Mouse (Mus musculus) MEL (cell line): Measurements from ENCODE around the gene Cd302.

ENCODE experiments used
- BHLHE40 ChIP-seq: IDR thresholded peaks from 2 replicates; pipeline ENCODE4 v1.6.1; 2012; ENCODE audit warnings: low read depth, mild to moderate bottlenecking, inconsistent platforms, low read length, improper control_type of control experiment, borderline replicate concordance
- CHD2 ChIP-seq: IDR thresholded peaks from 2 replicates; pipeline ENCODE4 v1.6.1; 2011; ENCODE audit warnings: low read length, improper control_type of control experiment
- CTCF ChIP-seq, 3 experiments: IDR thresholded peaks in 2 of 3; conservative IDR thresholded peaks in 1 of 3; 2 replicates each; pipeline ENCODE4 v1.5.1; 2011 to 2012; ENCODE audit warnings: low read length in 3 of 3, low read depth in 2 of 3, mild to moderate bottlenecking in 2 of 3, improper control_type of control experiment in 1 of 3, inconsistent platforms in 1 of 3, mixed read lengths in 1 of 3, moderate library complexity in 1 of 3; ENCODE audit not compliant: control insufficient read depth in 1 of 3, insufficient read depth in 1 of 3, poor library complexity in 1 of 3, severe bottlenecking in 1 of 3
- EP300 ChIP-seq, 2 experiments: IDR thresholded peaks; 2 replicates each; pipeline ENCODE4 v1.6.1; 2011; ENCODE audit warnings: improper control_type of control experiment in 2 of 2, low read length in 2 of 2, low read depth in 1 of 2, mild to moderate bottlenecking in 1 of 2
- GABPA ChIP-seq: IDR thresholded peaks from 2 replicates; pipeline ENCODE4 v1.6.1; 2012; ENCODE audit warnings: low read depth, mild to moderate bottlenecking, inconsistent platforms, low read length, improper control_type of control experiment, moderate library complexity
- HCFC1 ChIP-seq: IDR thresholded peaks from 2 replicates; pipeline ENCODE4 v1.6.1; 2012; ENCODE audit warnings: low read depth, mild to moderate bottlenecking, inconsistent platforms, low read length, improper control_type of control experiment, moderate library complexity
- JUND ChIP-seq: IDR thresholded peaks from 2 replicates; pipeline ENCODE4 v1.6.1; 2011; ENCODE audit warnings: low read depth, mild to moderate bottlenecking, improper control_type of control experiment, low read length
- MAFK ChIP-seq: IDR thresholded peaks from 2 replicates; pipeline ENCODE4 v1.6.1; 2011; ENCODE audit warnings: low read depth, mild to moderate bottlenecking, low read length, improper control_type of control experiment, borderline replicate concordance
- MXI1 ChIP-seq: IDR thresholded peaks from 2 replicates; pipeline ENCODE4 v1.6.1; 2011; ENCODE audit warnings: mild to moderate bottlenecking, low read depth, low read length, improper control_type of control experiment
- POLR2A ChIP-seq, 2 experiments: IDR thresholded peaks; 2 replicates each; pipeline ENCODE4 v1.6.1; 2011 to 2012; ENCODE audit warnings: low read length in 2 of 2, mild to moderate bottlenecking in 2 of 2, control low read depth in 1 of 2, improper control_type of control experiment in 1 of 2, low read depth in 1 of 2, moderate library complexity in 1 of 2; ENCODE audit not compliant: control insufficient read depth in 1 of 2, insufficient read depth in 1 of 2, poor library complexity in 1 of 2
- RCOR1 ChIP-seq: IDR thresholded peaks from 2 replicates; pipeline ENCODE4 v1.6.1; 2012; ENCODE audit warnings: low read depth, mild to moderate bottlenecking, inconsistent platforms, low read length, improper control_type of control experiment
- SMC3 ChIP-seq: IDR thresholded peaks from 2 replicates; pipeline ENCODE4 v1.6.1; 2011; ENCODE audit warnings: low read depth, low read length, improper control_type of control experiment
- UBTF ChIP-seq: IDR thresholded peaks from 2 replicates; pipeline ENCODE4 v1.6.1; 2012; ENCODE audit warnings: low read depth, mild to moderate bottlenecking, inconsistent platforms, low read length, improper control_type of control experiment, moderate library complexity, borderline replicate concordance; ENCODE audit not compliant: insufficient read depth

- TF ChIP-seq POLR2A (IDR thresholded peaks at IDR 0.05; ENCODE audit: control insufficient read depth in 1 of 2, insufficient read depth in 1 of 2, low read depth in 1 of 2, low read length in 2 of 2, poor library complexity in 1 of 2): no peak
- TF ChIP-seq MAFK: no peak
- no peak for TF ChIP-seq CHD2
- no peak for TF ChIP-seq BHLHE40
- no peak for TF ChIP-seq GABPA
- TF ChIP-seq CTCF (IDR thresholded peaks at IDR 0.05 in 2 of 3, conservative IDR thresholded peaks at IDR 0.05 in 1 of 3; ENCODE audit: control insufficient read depth in 1 of 3, insufficient read depth in 1 of 3, low read depth in 2 of 3, low read length in 3 of 3, poor library complexity in 1 of 3, severe bottlenecking in 1 of 3): no peak
- no peak for TF ChIP-seq RCOR1
- no peak for TF ChIP-seq MXI1
- TF ChIP-seq HCFC1: no peak
- TF ChIP-seq EP300 (IDR thresholded peaks at IDR 0.05; ENCODE audit: low read depth in 1 of 2, low read length in 2 of 2): peak; percentile 10 to 68; a peak in 2 of 4 replicates
- TF ChIP-seq SMC3: no peak
- no peak for TF ChIP-seq JUND
- no peak for TF ChIP-seq UBTF
Observed at GRCm38 (mm10) chr2:60285107-60285617, 874 bp upstream of the Cd302 start.
